Mouse (Mus musculus) midbrain, embryonic 14.5 days (tissue): ENCODE results near the gene Angptl4. TPM values are rescaled to one million over a fixed set of nuclear protein-coding genes. Genes with fewer than 3 reads are reported as not detected.
"Not testable (repeated sequence)": the region's sequence is repeated elsewhere in the genome, so short reads cannot be mapped to it uniquely, and the experiment has no call there.

Source experiments
- ATAC-seq: fragments of 200-750 bp; cut with Nextera tagmentation; 2 replicates; pipeline ENCODE4 v1.8.0; 2017; ENCODE audit warnings: moderate number of reproducible peaks, moderate library complexity; ENCODE audit not compliant: low FRiP score, low TSS enrichment
- DNase-seq: peaks from one replicate; pipeline ENCODE4 v3.0.0-alpha.2; 2015
- H3K27ac ChIP-seq: fragments of 300-500 bp; sonication (generic); replicated peaks from 2 replicates; pipeline ENCODE4 v1.5.1; 2014; ENCODE audit warnings: mild to moderate bottlenecking, low read depth, low read length, moderate library complexity
- H3K27me3 ChIP-seq: fragments of 300-500 bp; sonication (generic); 2 replicates; pipeline ENCODE4 v1.6.1; 2014; ENCODE audit warnings: low read length, control low read depth, mixed read lengths; ENCODE audit not compliant: control insufficient read depth, insufficient read depth
- H3K36me3 ChIP-seq: fragments of 300-500 bp; sonication (generic); 2 replicates; pipeline ENCODE4 v1.6.1; 2014; ENCODE audit warnings: low read length, control low read depth; ENCODE audit not compliant: control insufficient read depth, insufficient read depth
- H3K4me1 ChIP-seq: fragments of 300-500 bp; sonication (generic); 2 replicates; pipeline ENCODE4 v1.6.1; 2014; ENCODE audit warnings: mild to moderate bottlenecking, antibody characterized with exemption, low read length, control low read depth; ENCODE audit not compliant: control insufficient read depth, insufficient read depth
- H3K4me2 ChIP-seq: fragments of 300-500 bp; sonication (generic); 2 replicates; pipeline ENCODE4 v1.6.1; 2014; ENCODE audit warnings: mild to moderate bottlenecking, low read length, moderate library complexity
- H3K4me3 ChIP-seq: fragments of 300-500 bp; sonication (generic); replicated peaks from 2 replicates; pipeline ENCODE4 v1.5.1; 2014; ENCODE audit warnings: low read depth, low read length
- H3K9ac ChIP-seq: fragments of 300-500 bp; sonication (generic); replicated peaks from 2 replicates; pipeline ENCODE4 v1.6.1; 2014; ENCODE audit warnings: mild to moderate bottlenecking, low read length, moderate library complexity
- H3K9me3 ChIP-seq: fragments of 300-500 bp; sonication (generic); 2 replicates; pipeline ENCODE4 v1.6.1; 2016; ENCODE audit warnings: low read length, control low read depth, mixed read lengths; ENCODE audit not compliant: control insufficient read depth
- WGBS: fragments of 180-500 bp; shearing (Covaris S2); extraction: QIAGEN DNeasy Blood & Tissue Kit; methylation state at CpG from one replicate; pipeline ENCODE4 v1.1.7; 2014; 5-methylcytosine and 5-hydroxymethylcytosine counted together
- polyA plus RNA-seq: library from polyadenylated mRNA; unstranded; fragments of >200 nt; fragmentation: Nextera tagmentation; extraction: Ambion mirVana; gene quantifications from 2 replicates; pipeline ENCODE4 v1.2.1, GENCODE M21; 2014

Angptl4 gene
- polyA plus RNA-seq, 1 experiment from 2014 or later: 18.4 TPM

GRCm38 (mm10) chr17:33755418-33756107 is 26.1 kb downstream of the Angptl4 start:
- Histone ChIP-seq H3K27me3 (no peaks in the 10 kb centered on the region), H3K27ac (no peak overlapping the region), H3K4me3 (no peak overlapping the region), H3K9ac (no peak overlapping the region), H3K4me1 (peaks cover 44% of the 10 kb centered on the region), H3K36me3 (peaks cover 5% of the 10 kb centered on the region; the same call in 1 of the 2 replicates), H3K9me3 (no peaks in the 10 kb centered on the region), H3K4me2 (0 out of 2 replicates have a peak overlapping the region, but pooled peaks have one; percentile 13)
- WGBS: 71% methylated on average over 10 of the region's 10 CpGs
- ATAC-seq: no peak
- DNase-seq: no peak

- 63% methylated on average over 1 of the region's 1 CpGs for WGBS
- Histone ChIP-seq H3K27ac (no peak overlapping the region), H3K27me3 (no peaks in the 10 kb centered on the region), H3K4me3 (no peak overlapping the region), H3K9ac (0 out of 2 replicates have a peak overlapping the region, but pooled peaks have one; percentile 5), H3K36me3 (peaks cover 13% of the 10 kb centered on the region), H3K4me1 (peaks cover 44% of the 10 kb centered on the region), H3K9me3 (no peaks in the 10 kb centered on the region), H3K4me2 (0 out of 2 replicates have a peak overlapping the region, but pooled peaks have one; percentile 3)
- DNase-seq (no peak), ATAC-seq (no peak)
Observed at GRCm38 (mm10) chr17:33754656-33755055, 27.0 kb downstream of the Angptl4 start.

GRCm38 (mm10) chr17:33752297-33752696 is 29.3 kb downstream of the Angptl4 start:
- Histone ChIP-seq H3K9me3 (no peaks in the 10 kb centered on the region), H3K4me3 (no peak overlapping the region), H3K9ac (no peak overlapping the region), H3K4me1 (peaks cover 23% of the 10 kb centered on the region), H3K4me2 (no peak overlapping the region), H3K27me3 (no peaks in the 10 kb centered on the region), H3K36me3 (peaks cover 34% of the 10 kb centered on the region), H3K27ac (no peak overlapping the region)
- ATAC-seq (no peak), DNase-seq (no peak)
- 96% methylated on average over 2 of the region's 2 CpGs for WGBS

GRCm38 (mm10) chr17:33751181-33751580 is 30.4 kb downstream of the Angptl4 start:
- Histone ChIP-seq H3K4me1 (peaks cover 12% of the 10 kb centered on the region), H3K4me3 (no peak overlapping the region), H3K36me3 (peaks cover 37% of the 10 kb centered on the region), H3K27ac (no peak overlapping the region), H3K9ac (no peak overlapping the region), H3K9me3 (no peaks in the 10 kb centered on the region), H3K27me3 (no peaks in the 10 kb centered on the region), H3K4me2 (no peak overlapping the region)
- ATAC-seq: no peak
- no peak for DNase-seq

- Histone ChIP-seq H3K4me1 (no peaks in the 10 kb centered on the region), H3K9me3 (no peaks in the 10 kb centered on the region), H3K36me3 (peaks cover 51% of the 10 kb centered on the region), H3K4me3 (no peak overlapping the region), H3K4me2 (no peak overlapping the region), H3K27ac (no peak overlapping the region), H3K27me3 (no peaks in the 10 kb centered on the region), H3K9ac (no peak overlapping the region)
- ATAC-seq (no peak), DNase-seq (no peak)
- 99% methylated on average over 5 of the region's 5 CpGs for WGBS
Observed at GRCm38 (mm10) chr17:33749451-33749850, 32.2 kb downstream of the Angptl4 start.

GRCm38 (mm10) chr17:33746011-33746410 is 35.6 kb downstream of the Angptl4 start:
- H3K27ac ChIP-seq: no peak overlapping the region
- H3K4me3 ChIP-seq: no peak overlapping the region
- H3K9ac ChIP-seq: no peak overlapping the region
- DNase-seq (peak; percentile 36), ATAC-seq (no peak)
- peaks cover 48% of the 10 kb centered on the region for H3K36me3 ChIP-seq
- WGBS: 81% methylated on average over 2 of the region's 2 CpGs
- H3K4me2 ChIP-seq: no peak overlapping the region
- no peaks in the 10 kb centered on the region for H3K4me1 ChIP-seq
- no peaks in the 10 kb centered on the region for H3K9me3 ChIP-seq
- H3K27me3 ChIP-seq: no peaks in the 10 kb centered on the region

GRCm38 (mm10) chr17:33744686-33745384 is 36.8 kb downstream of the Angptl4 start:
- Histone ChIP-seq H3K9me3 (no peaks in the 10 kb centered on the region), H3K9ac (no peak overlapping the region), H3K27me3 (no peaks in the 10 kb centered on the region), H3K4me1 (no peaks in the 10 kb centered on the region), H3K4me2 (no peak overlapping the region), H3K27ac (no peak overlapping the region), H3K4me3 (no peak overlapping the region), H3K36me3 (peaks cover 40% of the 10 kb centered on the region)
- ATAC-seq: no peak
- WGBS: 88% methylated on average over 5 of the region's 5 CpGs
- DNase-seq: no peak

- no peaks in the 10 kb centered on the region for H3K4me1 ChIP-seq
- H3K4me3 ChIP-seq: no peak overlapping the region
- no peak overlapping the region for H3K9ac ChIP-seq
- ATAC-seq (no peak), DNase-seq (no peak)
- H3K4me2 ChIP-seq: no peak overlapping the region
- 97% methylated on average over 1 of the region's 1 CpGs for WGBS
- peaks cover 17% of the 10 kb centered on the region for H3K36me3 ChIP-seq
- H3K27me3 ChIP-seq: no peaks in the 10 kb centered on the region
- no peak overlapping the region for H3K27ac ChIP-seq
- H3K9me3 ChIP-seq: no peaks in the 10 kb centered on the region
Observed at GRCm38 (mm10) chr17:33742420-33742819, 39.2 kb downstream of the Angptl4 start.

GRCm38 (mm10) chr17:33733526-33733925 is 48.1 kb downstream of the Angptl4 start:
- H3K4me3 ChIP-seq, DNase-seq, H3K9me3 ChIP-seq, H3K36me3 ChIP-seq, H3K27ac ChIP-seq, H3K4me2 ChIP-seq, H3K4me1 ChIP-seq, H3K9ac ChIP-seq, ATAC-seq, H3K27me3 ChIP-seq: not testable (repeated sequence)
- 88% methylated on average over 10 of the region's 10 CpGs for WGBS
